Mouse (Mus musculus): ENCODE measurements at regions not wholly inside any gene's neighbourhood (a gene's known extent, or its start where the extent isn't known, plus 50 kb on each side); places are given as distances from the start of the nearest gene placed in this dataset.

DNA sequence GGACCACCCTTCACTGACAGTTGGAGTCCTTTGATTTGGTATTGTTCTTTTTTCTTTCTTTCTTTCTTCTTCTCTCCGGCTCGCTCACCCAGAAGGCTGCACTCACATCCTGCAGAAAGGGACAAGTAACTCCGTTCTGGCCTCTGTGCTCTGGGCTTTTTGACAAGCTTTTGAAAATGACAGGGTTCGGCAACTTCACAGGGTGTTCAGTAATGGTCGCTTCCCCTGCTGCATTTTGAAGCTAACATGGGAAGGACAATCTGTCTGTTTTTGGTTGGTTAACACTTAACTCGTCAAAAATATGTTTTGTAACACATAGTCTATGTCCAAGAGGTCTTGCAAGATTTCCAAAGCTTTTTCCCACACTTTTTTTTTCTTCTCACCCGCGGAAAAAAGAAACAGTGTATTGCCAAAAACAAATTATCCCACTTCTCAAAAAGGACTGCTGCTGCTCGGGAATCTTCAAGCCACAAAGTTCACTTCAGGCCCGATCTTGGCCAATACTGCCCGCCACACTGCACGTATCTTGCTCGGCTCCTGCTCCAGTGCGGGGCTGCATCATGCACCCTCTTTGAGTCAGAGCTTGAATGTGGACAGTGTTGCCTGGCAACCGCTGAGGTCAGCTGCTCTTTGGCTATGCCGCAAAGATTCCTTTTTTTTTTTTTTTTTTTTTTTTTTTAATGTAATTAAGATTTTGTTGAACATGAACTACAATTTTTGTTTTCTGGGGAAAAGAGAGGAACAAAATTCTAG lies 209.4 kb upstream of the Inhba start:
- DNase-seq (no peak), ATAC-seq (ENCODE audit: low read depth) (no peak)
- no peaks in the 10 kb centered on the region for H3K9me3 ChIP-seq (replicated peaks)
- H3K9ac ChIP-seq, result no peak overlapping the region
- H3K4me3 ChIP-seq (replicated peaks), result no peak overlapping the region
- no peaks in the 10 kb centered on the region for H3K36me3 ChIP-seq
- H3K4me1 ChIP-seq (replicated peaks), result no peaks in the 10 kb centered on the region
- no peak overlapping the region for H3K4me2 ChIP-seq
- H3K27me3 ChIP-seq, result no peaks in the 10 kb centered on the region
- H3K27ac ChIP-seq, result no peak overlapping the region
- WGBS (ENCODE audit: insufficient replicate concordance), result 61% methylated on average over 16 of the region's 16 CpGs

DNA sequence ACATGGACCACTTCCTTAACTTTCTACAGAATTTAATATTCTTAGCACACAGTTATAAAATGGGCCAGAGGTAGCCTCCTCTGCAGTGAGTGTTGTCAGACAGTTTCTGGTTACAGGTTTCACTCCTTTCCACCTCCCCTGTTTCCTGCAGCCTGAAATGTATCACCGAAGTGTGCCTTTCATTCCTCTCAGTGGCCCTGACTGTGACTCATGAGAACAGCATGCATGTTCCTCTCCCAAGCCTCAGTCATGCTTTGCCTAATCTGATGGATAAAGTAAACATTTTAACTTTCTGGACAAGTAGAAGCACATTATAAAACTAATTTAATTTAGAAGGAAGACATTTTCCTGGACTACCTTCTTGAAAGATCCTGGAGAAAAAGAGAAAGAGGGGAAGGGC lies 207.7 kb upstream of the Inhba start:
- 44% methylated on average over 1 of the region's 1 CpGs for WGBS (ENCODE audit: insufficient replicate concordance)

DNA sequence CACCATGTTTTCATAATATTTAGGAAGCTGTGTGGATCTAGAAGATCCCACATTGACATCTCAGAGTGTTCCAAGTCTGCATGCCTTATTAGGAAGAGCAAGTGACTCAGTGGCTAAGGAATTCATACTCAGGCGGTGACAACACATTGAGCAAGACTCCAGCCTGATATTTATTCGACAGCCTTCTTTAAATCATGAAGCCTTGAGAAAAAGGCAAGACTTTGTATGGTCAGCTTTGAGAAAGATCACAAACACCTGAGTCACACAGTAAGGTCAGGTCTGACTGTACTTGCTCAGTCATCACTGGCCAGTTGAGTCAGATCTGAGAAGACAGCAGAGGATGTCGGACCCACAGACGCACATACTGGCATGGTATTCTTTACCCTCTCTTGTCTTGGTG lies 204.7 kb upstream of the Inhba start:
- no peaks in the 10 kb centered on the region for H3K4me1 ChIP-seq (replicated peaks)

More for the DNA sequence above, 207.7 kb upstream of the Inhba start:
- Histone ChIP-seq H3K36me3 (no peaks in the 10 kb centered on the region), H3K4me2 (no peak overlapping the region), H3K9ac (no peak overlapping the region), H3K4me1 (replicated peaks) (no peaks in the 10 kb centered on the region), H3K4me3 (replicated peaks) (no peak overlapping the region), H3K27me3 (no peaks in the 10 kb centered on the region), H3K27ac (no peak overlapping the region), H3K9me3 (replicated peaks) (no peaks in the 10 kb centered on the region)
- no peak for DNase-seq
- ATAC-seq (ENCODE audit: low read depth), result no peak

DNA sequence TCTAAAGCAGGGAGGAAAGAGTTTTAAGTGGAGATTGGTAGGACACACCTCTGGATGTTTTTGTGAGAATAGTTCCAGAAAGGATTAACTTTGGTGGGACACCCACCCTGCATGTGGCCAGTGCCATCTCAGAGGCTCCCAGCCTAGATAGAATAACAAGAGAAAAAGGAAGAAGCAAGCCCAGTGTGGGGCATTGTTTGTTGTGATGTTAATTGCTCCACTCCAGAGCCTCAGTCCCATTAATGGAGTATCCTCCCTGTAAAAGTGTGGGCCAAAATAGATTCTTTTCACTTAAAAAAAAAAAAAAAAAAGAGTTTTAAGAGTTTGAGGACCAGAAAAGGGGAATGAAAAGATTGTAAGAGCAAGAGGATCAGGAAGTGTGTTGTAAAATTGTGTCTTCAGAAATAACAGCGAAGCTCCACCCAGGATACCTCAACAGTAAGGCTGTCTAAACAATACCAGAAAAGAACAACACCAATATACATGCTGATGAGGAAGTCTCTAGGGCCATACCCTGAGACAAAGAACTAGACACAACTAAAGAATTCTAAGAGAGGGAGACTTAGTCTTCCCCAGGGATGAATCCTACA lies 189.3 kb upstream of the Inhba start:
- Histone ChIP-seq H3K4me1 (replicated peaks) (no peaks in the 10 kb centered on the region), H3K9ac (no peak overlapping the region), H3K27me3 (no peaks in the 10 kb centered on the region), H3K36me3 (no peaks in the 10 kb centered on the region), H3K4me3 (replicated peaks) (no peak overlapping the region), H3K9me3 (replicated peaks) (no peaks in the 10 kb centered on the region), H3K4me2 (no peak overlapping the region), H3K27ac (no peak overlapping the region)
- WGBS (ENCODE audit: insufficient replicate concordance), result 62% methylated on average over 1 of the region's 1 CpGs
- DNase-seq, result no peak
- no peak for ATAC-seq (ENCODE audit: low read depth)

More for the DNA sequence above, 204.7 kb upstream of the Inhba start:
- Histone ChIP-seq H3K9me3 (replicated peaks) (no peaks in the 10 kb centered on the region), H3K4me3 (replicated peaks) (no peak overlapping the region), H3K27me3 (no peaks in the 10 kb centered on the region), H3K4me2 (no peak overlapping the region), H3K27ac (no peak overlapping the region), H3K36me3 (no peaks in the 10 kb centered on the region), H3K9ac (no peak overlapping the region)
- WGBS (ENCODE audit: insufficient replicate concordance), result 70% methylated on average over 4 of the region's 4 CpGs
- no peak for DNase-seq
- no peak for ATAC-seq (ENCODE audit: low read depth)

DNA sequence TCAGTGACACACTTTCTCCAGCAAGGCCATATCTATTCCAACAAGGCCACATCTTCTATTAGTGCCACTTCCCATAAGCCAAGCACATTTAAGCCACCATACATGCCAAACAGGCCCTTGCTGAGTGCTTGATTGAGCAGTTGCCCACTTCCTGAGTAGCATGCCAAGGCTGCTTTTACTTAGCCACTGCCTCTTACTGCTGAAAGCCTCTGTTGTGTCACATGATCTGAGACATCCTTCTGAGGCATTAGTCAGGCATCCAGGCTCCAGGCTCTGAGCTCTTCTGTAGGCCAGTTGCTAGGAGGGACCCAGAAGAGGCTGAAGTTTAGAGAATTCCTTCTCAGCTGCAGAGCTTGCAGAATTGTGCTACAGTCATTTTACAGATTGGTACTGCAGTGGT lies 165.8 kb upstream of the Inhba start:
- ATAC-seq (ENCODE audit: low read depth), result no peak

DNA sequence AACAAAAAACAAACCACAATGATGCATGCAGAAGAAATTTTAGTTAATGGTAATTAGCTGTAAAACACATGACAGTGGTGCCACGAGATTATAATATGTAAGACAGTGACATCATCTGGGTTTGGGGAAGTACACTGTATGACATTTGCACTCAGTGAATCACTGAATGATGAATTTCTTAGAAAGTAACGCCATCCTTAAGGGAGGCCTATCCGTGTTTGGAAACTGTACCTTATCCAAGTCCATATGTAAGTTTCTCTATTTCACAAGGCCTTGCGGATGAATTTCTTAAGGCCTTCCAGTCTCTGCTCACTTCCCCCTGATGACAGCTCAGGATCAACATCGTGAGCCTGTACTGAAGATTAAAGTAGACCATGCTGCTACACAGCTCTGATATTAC lies 163.6 kb upstream of the Inhba start:
- Histone ChIP-seq H3K27me3 (no peaks in the 10 kb centered on the region), H3K4me2 (no peak overlapping the region), H3K9me3 (replicated peaks) (no peaks in the 10 kb centered on the region), H3K4me3 (replicated peaks) (no peak overlapping the region), H3K9ac (no peak overlapping the region), H3K27ac (no peak overlapping the region), H3K36me3 (no peaks in the 10 kb centered on the region), H3K4me1 (replicated peaks) (no peaks in the 10 kb centered on the region)
- DNase-seq (no peak), ATAC-seq (ENCODE audit: low read depth) (no peak)
- 58% methylated on average over 5 of the region's 5 CpGs for WGBS (ENCODE audit: insufficient replicate concordance)

More for the DNA sequence above, 165.8 kb upstream of the Inhba start:
- Histone ChIP-seq H3K36me3 (no peaks in the 10 kb centered on the region), H3K4me2 (no peak overlapping the region), H3K9ac (no peak overlapping the region), H3K4me1 (replicated peaks) (no peaks in the 10 kb centered on the region), H3K27me3 (no peaks in the 10 kb centered on the region), H3K9me3 (replicated peaks) (no peaks in the 10 kb centered on the region), H3K27ac (no peak overlapping the region), H3K4me3 (replicated peaks) (no peak overlapping the region)
- no peak for DNase-seq

DNA sequence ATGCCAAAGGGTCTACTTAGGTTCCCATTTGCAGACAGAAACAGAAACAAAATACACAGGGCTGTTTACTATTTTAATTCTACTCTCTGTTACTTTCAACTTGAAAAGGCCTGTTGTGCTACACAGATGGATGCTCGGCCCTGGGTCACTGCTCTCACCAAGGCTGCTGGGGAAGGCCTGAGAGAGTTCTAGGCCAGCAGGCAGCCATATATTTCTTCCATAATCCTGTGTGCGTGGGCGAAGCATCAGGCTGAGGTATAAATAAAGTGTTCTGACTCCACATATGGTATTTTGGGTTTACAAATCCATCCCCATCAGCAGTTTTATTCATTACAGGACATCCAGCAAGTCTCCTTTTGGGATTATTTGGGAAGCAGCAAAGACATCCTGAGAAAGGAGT lies 162.5 kb upstream of the Inhba start:
- Histone ChIP-seq H3K27ac (no peak overlapping the region), H3K9ac (no peak overlapping the region), H3K4me2 (no peak overlapping the region), H3K4me1 (replicated peaks) (no peaks in the 10 kb centered on the region), H3K4me3 (replicated peaks) (no peak overlapping the region), H3K27me3 (no peaks in the 10 kb centered on the region), H3K36me3 (no peaks in the 10 kb centered on the region), H3K9me3 (replicated peaks) (no peaks in the 10 kb centered on the region)
- 60% methylated on average over 3 of the region's 3 CpGs for WGBS (ENCODE audit: insufficient replicate concordance)
- DNase-seq, result no peak
- no peak for ATAC-seq (ENCODE audit: low read depth)

DNA sequence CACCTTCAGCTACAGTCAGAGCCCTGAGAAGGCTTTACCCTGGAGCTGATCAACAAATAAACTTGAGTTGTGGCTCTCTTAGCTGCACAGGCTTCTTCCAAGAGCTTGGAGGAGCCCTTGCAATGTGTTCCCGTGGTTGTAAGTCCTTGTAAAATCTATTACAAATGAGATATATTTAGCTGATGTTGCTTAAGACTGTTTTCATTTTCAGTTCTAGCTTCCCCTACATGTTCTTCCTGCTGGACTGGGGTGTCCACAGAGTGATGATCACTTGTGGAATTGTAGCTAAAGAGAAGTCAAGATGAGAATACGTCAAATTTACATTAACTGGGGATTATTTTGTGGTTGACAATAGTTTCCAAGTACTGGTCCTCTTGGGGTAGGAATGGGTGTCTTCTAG lies 161.3 kb upstream of the Inhba start:
- H3K27me3 ChIP-seq, result no peaks in the 10 kb centered on the region
- no peaks in the 10 kb centered on the region for H3K9me3 ChIP-seq (replicated peaks)
- H3K4me1 ChIP-seq (replicated peaks), result no peaks in the 10 kb centered on the region
- no peak overlapping the region for H3K4me2 ChIP-seq
- WGBS (ENCODE audit: insufficient replicate concordance), result 48% methylated on average over 2 of the region's 2 CpGs
- H3K9ac ChIP-seq, result no peak overlapping the region
- no peak overlapping the region for H3K27ac ChIP-seq
- H3K4me3 ChIP-seq (replicated peaks), result no peak overlapping the region
- H3K36me3 ChIP-seq, result no peaks in the 10 kb centered on the region
- no peak for DNase-seq
- ATAC-seq (ENCODE audit: low read depth), result no peak

DNA sequence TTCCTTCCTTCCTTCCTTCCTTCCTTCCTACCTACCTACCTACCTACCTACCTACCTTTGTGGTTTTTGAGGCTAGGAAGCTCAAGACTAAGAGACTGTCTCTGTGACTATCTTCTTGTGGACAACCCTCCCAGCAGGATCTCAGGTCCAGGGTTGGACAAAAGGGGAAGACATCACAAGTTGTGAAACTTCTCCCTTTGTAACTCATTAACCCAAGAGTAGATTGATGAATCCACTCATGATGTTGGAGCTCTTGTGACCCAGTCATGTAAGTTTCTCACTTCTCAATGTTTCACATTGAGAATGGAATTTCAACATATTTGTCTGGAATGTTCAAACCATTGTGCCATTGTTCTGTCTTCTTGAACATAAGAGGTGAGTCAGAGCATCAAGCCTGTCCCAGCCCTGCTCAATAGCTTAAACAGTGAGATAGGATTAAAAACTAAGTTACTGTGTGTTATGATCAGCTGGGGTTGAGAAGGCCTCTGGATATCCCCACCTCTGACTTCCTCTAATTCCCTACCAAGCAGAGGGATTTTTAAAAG lies 158.6 kb upstream of the Inhba start:
- Histone ChIP-seq H3K27ac (no peak overlapping the region), H3K4me1 (replicated peaks) (no peaks in the 10 kb centered on the region), H3K9me3 (replicated peaks) (no peaks in the 10 kb centered on the region), H3K4me2 (no peak overlapping the region), H3K9ac (no peak overlapping the region), H3K27me3 (no peaks in the 10 kb centered on the region), H3K36me3 (no peaks in the 10 kb centered on the region), H3K4me3 (replicated peaks) (no peak overlapping the region)
- DNase-seq (no peak), ATAC-seq (ENCODE audit: low read depth) (no peak)

DNA sequence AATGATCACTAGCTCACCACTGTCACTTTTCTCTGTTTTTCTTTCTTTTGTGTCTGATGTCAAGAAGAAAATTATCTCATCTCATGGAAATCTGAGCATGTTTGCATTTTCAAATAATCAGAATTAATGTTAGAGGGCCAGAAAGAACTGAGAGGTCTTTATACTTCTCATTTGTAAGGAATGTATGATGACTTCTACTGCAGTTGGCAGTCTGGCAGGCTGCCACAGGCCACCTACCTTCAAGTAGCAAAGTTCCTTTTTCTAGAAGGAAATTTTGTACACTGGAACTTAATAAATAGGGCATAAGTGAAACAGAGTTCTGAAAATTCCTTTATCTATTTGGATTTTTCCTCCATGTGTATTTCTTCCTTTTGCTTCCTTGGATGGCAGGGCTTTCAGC lies 148.7 kb upstream of the Inhba start:
- no peak overlapping the region for H3K4me2 ChIP-seq
- H3K27ac ChIP-seq, result no peak overlapping the region
- no peaks in the 10 kb centered on the region for H3K9me3 ChIP-seq (replicated peaks)
- no peaks in the 10 kb centered on the region for H3K27me3 ChIP-seq
- no peak for ATAC-seq (ENCODE audit: low read depth)
- no peaks in the 10 kb centered on the region for H3K4me1 ChIP-seq (replicated peaks)
- H3K4me3 ChIP-seq (replicated peaks), result no peak overlapping the region
- H3K36me3 ChIP-seq, result no peaks in the 10 kb centered on the region
- DNase-seq, result no peak
- H3K9ac ChIP-seq, result no peak overlapping the region

DNA sequence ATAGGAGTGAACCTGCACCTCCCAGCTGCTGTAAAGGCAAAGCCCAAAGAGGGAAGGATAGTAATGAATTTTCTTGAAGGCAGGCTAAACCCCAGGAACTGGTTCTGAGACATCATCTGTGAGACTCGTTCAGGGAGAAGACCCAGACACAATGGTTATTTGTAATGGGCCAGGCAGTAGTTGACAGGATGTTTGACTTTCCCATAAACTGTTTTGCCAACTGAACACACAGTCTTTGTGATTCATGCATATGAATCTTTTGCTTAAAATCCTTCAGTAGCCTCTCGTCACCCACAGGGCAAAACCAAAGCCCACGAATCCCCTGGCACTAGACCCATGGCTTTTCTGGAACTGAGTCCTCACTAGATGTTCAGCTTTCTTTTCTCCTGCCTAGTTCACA lies 148.3 kb upstream of the Inhba start:
- no peak overlapping the region for H3K4me2 ChIP-seq
- DNase-seq (no peak), ATAC-seq (ENCODE audit: low read depth) (no peak)
- no peaks in the 10 kb centered on the region for H3K27me3 ChIP-seq
- H3K27ac ChIP-seq, result no peak overlapping the region
- H3K36me3 ChIP-seq, result no peaks in the 10 kb centered on the region
- no peak overlapping the region for H3K9ac ChIP-seq
- WGBS (ENCODE audit: insufficient replicate concordance), result 47% methylated on average over 3 of the region's 3 CpGs
- H3K4me3 ChIP-seq (replicated peaks), result no peak overlapping the region
- no peaks in the 10 kb centered on the region for H3K9me3 ChIP-seq (replicated peaks)
- no peaks in the 10 kb centered on the region for H3K4me1 ChIP-seq (replicated peaks)

DNA sequence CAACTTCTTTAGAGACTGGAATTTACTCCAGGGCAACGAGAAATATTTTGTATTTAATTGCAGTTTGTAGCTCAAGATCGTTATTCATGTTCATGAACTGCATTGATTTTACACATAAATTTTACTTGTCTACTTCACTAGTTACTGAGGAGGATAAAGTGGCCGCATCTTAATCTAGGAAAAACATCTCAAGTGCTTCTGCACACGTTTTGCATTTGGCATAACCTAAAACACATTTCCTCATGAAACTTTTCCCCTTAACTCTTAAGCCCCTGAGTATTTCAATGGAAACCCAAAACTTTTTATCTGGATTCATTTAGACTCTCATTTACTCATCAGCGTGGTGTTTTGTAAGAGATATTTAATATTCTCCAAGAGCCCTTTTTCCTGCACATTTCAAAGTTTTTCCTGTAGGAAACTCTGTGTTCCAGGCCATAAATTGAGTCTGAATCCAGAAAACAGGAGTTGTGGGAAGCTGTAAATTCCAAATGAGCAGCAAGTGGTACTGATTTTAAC lies 144.5 kb upstream of the Inhba start:
- H3K4me1 ChIP-seq (replicated peaks), result no peaks in the 10 kb centered on the region
- no peak overlapping the region for H3K4me2 ChIP-seq
- ATAC-seq (ENCODE audit: low read depth) (no peak), DNase-seq (no peak)
- no peak overlapping the region for H3K9ac ChIP-seq
- no peaks in the 10 kb centered on the region for H3K9me3 ChIP-seq (replicated peaks)
- H3K36me3 ChIP-seq, result no peaks in the 10 kb centered on the region
- H3K27me3 ChIP-seq, result no peaks in the 10 kb centered on the region
- H3K27ac ChIP-seq, result no peak overlapping the region
- 55% methylated on average over 5 of the region's 5 CpGs for WGBS (ENCODE audit: insufficient replicate concordance)
- H3K4me3 ChIP-seq (replicated peaks), result no peak overlapping the region

Measured in liver, embryonic 13.5 days (tissue).